Mouse (Mus musculus): ENCODE measurements around the gene Gm20379. TPM values are rescaled to one million over a fixed set of nuclear protein-coding genes. Genes with fewer than 3 reads are reported as not detected.

Gene Gm20379
- total RNA-seq (2012; rRNA removed), result 0.21 and 0.22 TPM in 2 replicates

GRCm38 (mm10) chr13:92305680-92306079 lies at the start of gene Gm20379:
Gene Gm20379 (plus strand): TSS chr13:92305980.
- Histone ChIP-seq H3K36me3 (ENCODE audit: control insufficient read depth, insufficient read depth, low read length, poor library complexity, severe bottlenecking) (peaks cover 7% of the 10 kb centered on the region), H3K4me1 (ENCODE audit: control insufficient read depth in 2 of 2, insufficient read depth in 2 of 2, low read length in 2 of 2, poor library complexity in 1 of 2) (no peaks in the 10 kb centered on the region), H3K9me3 (ENCODE audit: control insufficient read depth, insufficient read depth, low read depth, low read length) (no peaks in the 10 kb centered on the region), H3K9ac (ENCODE audit: insufficient read depth, low read depth, low read length, poor library complexity, severe bottlenecking) (no peak within 1 kb of the TSS), H3K4me3 (ENCODE audit: insufficient read depth in 1 of 2, low read depth in 1 of 2, low read length in 2 of 2, poor library complexity in 1 of 2, severe bottlenecking in 1 of 2) (no peak within 1 kb of the TSS), H3K27ac (ENCODE audit: insufficient read depth, low read depth, low read length, poor library complexity, severe bottlenecking) (no peak within 1 kb of the TSS)
- no peak for DNase-seq (ENCODE audit: low read depth, low spot score)
- in situ Hi-C loops (cut with MboI; ENCODE audit: low sequenced_read_pairs in 2 of 2, unreplicated experiment in 2 of 2), result no loop called here
- TF ChIP-seq MAFK (IDR thresholded peaks at IDR 0.05; ENCODE audit: insufficient read depth, low read depth, low read length), result no peak

- no peak overlapping the region for H3K4me3 ChIP-seq (ENCODE audit: insufficient read depth in 1 of 2, low read depth in 1 of 2, low read length in 2 of 2, poor library complexity in 1 of 2, severe bottlenecking in 1 of 2)
- peaks cover 6% of the 10 kb centered on the region; the same call in 1 of the 2 replicates for H3K36me3 ChIP-seq (ENCODE audit: control insufficient read depth, insufficient read depth, low read length, poor library complexity, severe bottlenecking)
- TF ChIP-seq CHD2 (IDR thresholded peaks at IDR 0.05; ENCODE audit: low read depth, low read length) (no peak), ZC3H11A (IDR thresholded peaks at IDR 0.05; ENCODE audit: borderline replicate concordance, low read depth, low read length) (no peak), ZNF384 (IDR thresholded peaks at IDR 0.05; ENCODE audit: low read depth, low read length) (no peak), MAFK (IDR thresholded peaks at IDR 0.05; ENCODE audit: insufficient read depth, low read depth, low read length) (no peak), HCFC1 (IDR thresholded peaks at IDR 0.05; ENCODE audit: borderline replicate concordance, insufficient read depth, low read length) (no peak)
- no peak for DNase-seq (ENCODE audit: low read depth, low spot score)
- H3K27ac ChIP-seq (ENCODE audit: insufficient read depth, low read depth, low read length, poor library complexity, severe bottlenecking), result no peak overlapping the region
- H3K4me1 ChIP-seq (ENCODE audit: control insufficient read depth in 2 of 2, insufficient read depth in 2 of 2, low read length in 2 of 2, poor library complexity in 1 of 2), result no peaks in the 10 kb centered on the region
- no peak overlapping the region for H3K9ac ChIP-seq (ENCODE audit: insufficient read depth, low read depth, low read length, poor library complexity, severe bottlenecking)
- H3K9me3 ChIP-seq (ENCODE audit: control insufficient read depth, insufficient read depth, low read depth, low read length), result no peaks in the 10 kb centered on the region
- in situ Hi-C loops (cut with MboI; ENCODE audit: low sequenced_read_pairs in 2 of 2, unreplicated experiment in 2 of 2), result no loop called here
Observed at GRCm38 (mm10) chr13:92261329-92261728, 44.5 kb upstream of the Gm20379 start.

DNA sequence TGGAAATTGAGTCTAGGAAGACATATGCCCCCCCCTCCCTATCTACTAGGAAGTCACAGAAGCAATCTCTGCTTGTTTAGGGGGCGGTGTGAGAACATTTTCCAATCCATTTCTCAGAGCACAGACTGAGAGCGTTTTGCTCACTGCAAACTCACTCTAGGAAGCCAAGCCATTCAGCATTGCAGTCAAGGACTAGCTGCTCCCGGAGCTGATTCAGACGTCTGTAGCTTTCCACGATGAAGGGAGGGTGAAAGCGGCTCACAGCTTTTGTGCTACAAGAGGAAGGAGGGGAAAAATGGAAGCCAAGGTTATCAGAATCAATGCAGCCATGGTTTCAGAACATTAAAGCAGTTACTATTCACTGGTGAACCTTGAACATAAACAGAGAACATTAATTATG lies 42.2 kb upstream of the Gm20379 start:
- Histone ChIP-seq H3K9me3 (ENCODE audit: control insufficient read depth, insufficient read depth, low read depth, low read length) (no peaks in the 10 kb centered on the region), H3K27ac (ENCODE audit: insufficient read depth, low read depth, low read length, poor library complexity, severe bottlenecking) (no peak overlapping the region), H3K4me1 (ENCODE audit: control insufficient read depth in 2 of 2, insufficient read depth in 2 of 2, low read length in 2 of 2, poor library complexity in 1 of 2) (no peaks in the 10 kb centered on the region), H3K9ac (ENCODE audit: insufficient read depth, low read depth, low read length, poor library complexity, severe bottlenecking) (no peak overlapping the region), H3K36me3 (ENCODE audit: control insufficient read depth, insufficient read depth, low read length, poor library complexity, severe bottlenecking) (peaks cover 6% of the 10 kb centered on the region; the same call in 1 of the 2 replicates), H3K4me3 (ENCODE audit: insufficient read depth in 1 of 2, low read depth in 1 of 2, low read length in 2 of 2, poor library complexity in 1 of 2, severe bottlenecking in 1 of 2) (no peak overlapping the region)
- no peak for TF ChIP-seq MAFK (IDR thresholded peaks at IDR 0.05; ENCODE audit: insufficient read depth, low read depth, low read length)
- TF ChIP-seq ZC3H11A (IDR thresholded peaks at IDR 0.05; ENCODE audit: borderline replicate concordance, low read depth, low read length), result no peak
- no peak for DNase-seq (ENCODE audit: low read depth, low spot score)
- in situ Hi-C loops (cut with MboI; ENCODE audit: low sequenced_read_pairs in 2 of 2, unreplicated experiment in 2 of 2), result no loop called here

DNA sequence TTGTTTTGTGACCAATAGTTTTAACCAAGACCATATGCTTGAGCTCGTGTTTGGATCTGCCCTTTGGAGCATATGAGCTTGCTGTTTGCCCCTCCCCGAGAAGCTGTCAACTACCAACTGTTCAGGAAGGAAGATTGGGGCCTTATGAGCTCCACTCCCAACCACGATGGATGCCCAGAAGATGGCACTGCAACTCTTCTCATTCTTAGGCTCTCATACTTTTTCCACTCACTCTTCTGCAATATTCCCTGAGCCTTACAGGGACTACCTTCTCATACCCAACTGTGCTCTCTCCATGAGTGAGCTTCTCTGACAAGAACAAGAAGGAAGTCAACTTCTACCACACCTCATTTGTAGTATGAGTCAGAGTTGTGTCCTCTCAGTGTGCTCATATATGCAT lies 38.7 kb upstream of the Gm20379 start:
- TF ChIP-seq MAFK (IDR thresholded peaks at IDR 0.05; ENCODE audit: insufficient read depth, low read depth, low read length), result no peak
- Histone ChIP-seq H3K9me3 (ENCODE audit: control insufficient read depth, insufficient read depth, low read depth, low read length) (no peaks in the 10 kb centered on the region), H3K36me3 (ENCODE audit: control insufficient read depth, insufficient read depth, low read length, poor library complexity, severe bottlenecking) (peaks cover 3% of the 10 kb centered on the region; the same call in 1 of the 2 replicates), H3K27ac (ENCODE audit: insufficient read depth, low read depth, low read length, poor library complexity, severe bottlenecking) (no peak overlapping the region), H3K9ac (ENCODE audit: insufficient read depth, low read depth, low read length, poor library complexity, severe bottlenecking) (no peak overlapping the region), H3K4me3 (ENCODE audit: insufficient read depth in 1 of 2, low read depth in 1 of 2, low read length in 2 of 2, poor library complexity in 1 of 2, severe bottlenecking in 1 of 2) (no peak overlapping the region), H3K4me1 (ENCODE audit: control insufficient read depth in 2 of 2, insufficient read depth in 2 of 2, low read length in 2 of 2, poor library complexity in 1 of 2) (no peaks in the 10 kb centered on the region)
- DNase-seq (ENCODE audit: low read depth, low spot score), result no peak
- in situ Hi-C loops (cut with MboI; ENCODE audit: low sequenced_read_pairs in 2 of 2, unreplicated experiment in 2 of 2), result no loop called here

DNA sequence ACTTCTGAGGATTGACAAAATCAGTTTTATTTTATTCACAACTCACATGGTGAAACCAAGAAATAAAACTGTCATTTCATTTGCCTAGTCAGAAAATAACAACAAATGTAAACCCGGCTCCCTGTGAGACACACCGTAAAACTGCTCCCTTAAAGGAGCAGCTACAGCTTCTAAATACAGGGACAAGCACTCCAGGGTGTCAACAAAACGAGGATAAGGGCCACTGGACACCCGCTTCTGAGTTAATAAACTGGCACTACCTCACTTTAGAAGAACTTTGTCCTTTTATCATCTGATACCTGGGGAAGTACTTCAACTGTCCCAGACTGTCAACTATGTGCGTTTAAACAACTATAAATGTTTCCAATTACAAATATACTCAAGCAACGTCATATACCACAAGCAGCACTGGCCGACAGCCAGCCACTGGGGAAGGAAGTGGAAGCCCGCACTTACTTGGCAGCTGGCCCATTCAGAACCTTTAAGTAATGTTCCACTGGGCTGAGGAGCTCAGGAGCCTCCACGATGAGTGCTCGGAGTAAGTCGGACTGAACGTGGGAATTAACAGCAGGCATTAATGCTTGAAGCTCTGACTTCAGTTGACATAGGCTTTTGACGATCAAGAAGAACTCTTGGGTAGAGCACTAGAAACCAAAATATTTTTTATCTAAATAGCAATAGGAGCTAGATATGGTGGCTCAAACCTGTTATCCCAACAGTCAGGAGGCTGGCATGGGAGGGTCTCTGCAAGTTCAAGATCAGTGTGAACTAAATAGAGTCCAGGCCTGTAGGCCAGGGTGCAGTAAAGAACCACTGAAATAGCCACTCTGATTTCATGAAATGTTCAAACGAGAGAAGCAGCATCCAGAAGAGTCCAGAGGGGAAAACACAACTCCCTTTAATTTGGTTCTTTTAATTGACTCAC lies 31.2 kb upstream of the Gm20379 start:
- no peak overlapping the region for H3K27ac ChIP-seq (ENCODE audit: insufficient read depth, low read depth, low read length, poor library complexity, severe bottlenecking)
- DNase-seq (ENCODE audit: low read depth, low spot score), result no peak
- no peaks in the 10 kb centered on the region for H3K9me3 ChIP-seq (ENCODE audit: control insufficient read depth, insufficient read depth, low read depth, low read length)
- TF ChIP-seq ZC3H11A (IDR thresholded peaks at IDR 0.05; ENCODE audit: borderline replicate concordance, low read depth, low read length), result no peak
- no peak for TF ChIP-seq CHD2 (IDR thresholded peaks at IDR 0.05; ENCODE audit: low read depth, low read length)
- no peak for TF ChIP-seq MAFK (IDR thresholded peaks at IDR 0.05; ENCODE audit: insufficient read depth, low read depth, low read length)
- no peak for TF ChIP-seq ZNF384 (IDR thresholded peaks at IDR 0.05; ENCODE audit: low read depth, low read length)
- TF ChIP-seq HCFC1 (IDR thresholded peaks at IDR 0.05; ENCODE audit: borderline replicate concordance, insufficient read depth, low read length), result no peak
- in situ Hi-C loops (cut with MboI; ENCODE audit: low sequenced_read_pairs in 2 of 2, unreplicated experiment in 2 of 2), result no loop called here
- H3K9ac ChIP-seq (ENCODE audit: insufficient read depth, low read depth, low read length, poor library complexity, severe bottlenecking), result no peak overlapping the region
- H3K36me3 ChIP-seq (ENCODE audit: control insufficient read depth, insufficient read depth, low read length, poor library complexity, severe bottlenecking), result no peaks in the 10 kb centered on the region
- no peaks in the 10 kb centered on the region for H3K4me1 ChIP-seq (ENCODE audit: control insufficient read depth in 2 of 2, insufficient read depth in 2 of 2, low read length in 2 of 2, poor library complexity in 1 of 2)
- H3K4me3 ChIP-seq (ENCODE audit: insufficient read depth in 1 of 2, low read depth in 1 of 2, low read length in 2 of 2, poor library complexity in 1 of 2, severe bottlenecking in 1 of 2), result no peak overlapping the region
